Mouse (Mus musculus) cerebellum, postnatal 14 days (tissue): ENCODE measurements at regions not wholly inside any gene's neighbourhood (a gene's known extent, or its start where the extent isn't known, plus 50 kb on each side); places are given as distances from the start of the nearest gene placed in this dataset.

Experiments used
- DNase-seq, 2 experiments: peaks; one replicate each; pipeline ENCODE4 v3.0.0; 2021; ENCODE audit warnings: mixed read lengths in 2 of 2

DNA sequence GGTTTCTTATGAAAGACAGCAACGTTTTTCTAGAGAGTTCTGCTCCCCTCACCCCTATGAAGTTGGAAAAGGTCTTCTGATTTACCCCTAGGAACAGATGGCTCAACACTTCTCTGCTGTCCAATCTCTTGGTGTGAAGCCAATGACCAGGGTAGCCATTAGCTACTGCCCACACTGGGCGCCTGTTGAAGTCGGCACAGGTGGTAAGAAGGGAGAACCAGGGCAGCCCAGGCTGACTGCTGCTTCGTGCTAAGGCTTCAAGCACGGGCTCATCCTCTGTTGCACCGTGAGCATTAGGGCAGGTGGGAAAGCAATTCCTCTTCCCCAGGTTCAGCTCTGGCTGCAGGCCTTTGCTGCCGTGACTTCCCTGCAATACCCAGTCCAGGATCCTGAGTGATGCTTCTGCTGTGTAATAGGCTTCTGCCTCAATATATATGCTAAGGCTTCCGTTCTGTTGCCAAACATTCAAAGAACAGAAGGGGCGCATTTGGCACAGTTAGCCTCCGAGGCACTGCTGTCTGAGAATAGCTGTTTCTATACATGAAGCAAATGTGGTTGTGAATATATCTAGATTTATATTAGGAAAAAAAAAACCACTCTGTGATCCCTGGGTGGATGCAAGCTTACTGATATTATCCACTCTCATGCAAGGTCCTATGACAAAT, 76.4 kb upstream of the Atp5g3 start:
- DNase-seq = peak; percentile 48 to 74

DNA sequence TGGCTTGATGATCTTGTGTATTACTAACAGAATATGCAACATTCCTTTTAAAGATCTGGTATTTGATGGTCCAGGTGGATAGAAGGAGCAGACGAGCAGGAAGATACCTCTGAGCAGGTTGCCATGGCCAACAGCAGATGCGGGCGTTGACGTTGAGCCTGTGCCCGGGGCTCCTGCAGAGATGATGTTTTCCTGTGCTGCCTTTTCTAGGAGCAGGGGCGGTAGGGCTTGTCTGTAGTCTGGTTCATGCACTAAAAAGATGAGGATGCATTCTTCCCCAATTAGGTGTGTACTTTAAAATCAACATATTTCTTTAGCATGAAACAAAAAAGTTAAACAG, 74.8 kb upstream of the Atp5g3 start:
- DNase-seq = peak; percentile 74 to 76

DNA sequence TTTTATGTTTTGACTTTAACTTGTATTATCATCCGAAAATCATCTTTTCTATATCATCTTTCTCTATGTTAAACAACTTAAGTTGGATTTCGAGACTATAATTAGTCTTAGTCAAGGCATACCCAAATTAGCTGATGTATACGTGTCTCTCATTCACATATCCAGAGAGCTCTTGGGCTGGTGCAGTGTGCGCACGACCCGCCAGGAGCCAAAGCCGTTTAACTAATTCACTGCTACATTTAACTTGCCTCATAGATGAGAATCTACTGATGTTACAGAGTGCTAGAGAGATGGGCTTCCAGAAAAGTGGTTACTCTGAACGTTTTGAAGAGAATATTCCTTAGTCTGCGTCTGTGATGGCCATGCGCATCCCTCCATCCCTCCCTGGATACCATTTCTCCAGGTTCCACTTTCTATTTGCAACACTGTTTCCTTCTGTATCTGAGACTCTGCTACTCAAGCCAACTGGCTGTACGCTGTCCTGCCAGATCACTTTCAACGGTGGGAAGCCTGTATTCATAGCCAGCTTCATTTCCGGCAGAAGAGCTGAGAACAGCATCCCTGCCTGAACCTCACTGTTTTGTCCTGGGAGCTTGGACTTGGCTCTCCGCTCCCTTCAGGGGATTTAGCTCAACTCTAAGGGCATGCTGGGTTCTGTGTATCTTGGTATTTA, 74.2 kb upstream of the Atp5g3 start:
- DNase-seq = peak; percentile 64 to 77

DNA sequence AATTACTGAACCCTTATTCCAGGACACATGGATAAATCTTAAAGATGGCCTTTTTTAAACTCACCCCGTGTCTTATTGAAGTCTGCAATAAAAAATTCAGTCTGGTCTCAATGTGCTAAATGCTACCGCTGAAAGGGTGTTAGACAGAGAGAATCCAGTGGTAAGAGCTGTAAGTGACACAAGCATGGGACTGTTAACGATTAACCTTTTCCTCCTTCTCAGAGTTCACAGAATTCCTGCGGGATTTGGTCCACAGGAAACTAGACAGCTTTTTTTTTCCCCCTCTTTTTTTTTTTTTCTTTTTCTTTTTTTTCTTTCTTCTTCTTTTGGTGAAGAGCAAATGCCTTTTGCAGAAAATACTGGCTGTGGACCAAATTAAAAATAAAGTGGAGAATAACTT, 72.0 kb upstream of the Atp5g3 start:
- no peak for DNase-seq

DNA sequence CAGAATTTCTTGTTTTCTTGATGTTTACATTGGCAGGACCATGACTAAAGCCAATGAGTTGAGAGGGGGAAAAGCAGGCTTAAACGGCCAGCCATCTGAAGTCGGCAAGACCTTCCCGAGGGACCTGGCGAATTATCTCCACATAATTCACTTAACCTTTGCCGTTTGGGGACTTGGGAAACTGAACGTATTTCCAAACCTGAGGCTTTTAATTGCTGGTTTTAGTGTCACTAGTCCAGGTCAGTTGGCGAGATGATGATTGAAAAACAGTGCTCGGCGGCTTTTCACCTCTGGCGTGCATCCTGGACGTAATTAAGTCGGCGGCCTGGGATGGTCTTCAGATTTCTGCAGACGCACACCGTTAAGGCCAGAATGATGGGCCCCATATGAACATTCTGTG, 66.9 kb upstream of the Atp5g3 start:
- DNase-seq = no peak

DNA sequence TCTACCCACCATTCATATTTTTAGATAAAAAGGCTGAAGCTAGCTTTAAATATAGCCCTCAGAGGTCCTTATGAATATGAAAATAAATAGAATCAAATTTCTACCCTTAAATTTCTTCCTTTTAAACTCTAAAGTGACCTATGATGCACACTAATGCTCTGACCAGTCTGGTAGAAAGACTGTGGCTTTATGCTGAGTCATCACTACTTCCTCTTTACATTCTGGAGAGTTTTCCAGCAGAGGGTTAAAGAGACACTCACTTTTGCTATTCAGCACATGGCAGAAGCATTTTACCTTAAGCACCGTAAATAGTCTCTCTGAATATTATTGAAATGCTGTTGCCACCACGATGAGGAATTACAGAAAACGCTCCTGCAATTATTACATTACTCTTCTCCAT, 62.6 kb upstream of the Atp5g3 start:
- DNase-seq = no peak

DNA sequence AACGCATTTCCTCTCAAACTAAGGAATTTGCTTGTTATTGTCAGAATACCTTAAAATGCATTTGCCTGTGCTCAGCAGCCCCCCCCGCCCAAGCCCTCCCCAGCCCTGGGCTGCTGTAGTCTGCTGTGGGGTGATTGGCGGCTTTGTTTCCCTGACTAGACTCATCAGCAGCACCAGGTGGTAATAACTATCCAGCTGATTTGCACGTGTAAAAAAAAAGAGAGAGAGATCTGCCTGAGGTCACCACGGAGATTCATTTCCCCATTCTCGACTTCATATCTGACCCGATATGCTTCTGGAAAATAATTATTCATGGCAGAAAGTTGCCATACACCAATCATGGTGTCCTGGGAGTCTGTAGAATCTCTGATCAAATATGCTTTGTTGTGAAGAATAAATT, 56.5 kb upstream of the Atp5g3 start:
- DNase-seq = no peak

DNA sequence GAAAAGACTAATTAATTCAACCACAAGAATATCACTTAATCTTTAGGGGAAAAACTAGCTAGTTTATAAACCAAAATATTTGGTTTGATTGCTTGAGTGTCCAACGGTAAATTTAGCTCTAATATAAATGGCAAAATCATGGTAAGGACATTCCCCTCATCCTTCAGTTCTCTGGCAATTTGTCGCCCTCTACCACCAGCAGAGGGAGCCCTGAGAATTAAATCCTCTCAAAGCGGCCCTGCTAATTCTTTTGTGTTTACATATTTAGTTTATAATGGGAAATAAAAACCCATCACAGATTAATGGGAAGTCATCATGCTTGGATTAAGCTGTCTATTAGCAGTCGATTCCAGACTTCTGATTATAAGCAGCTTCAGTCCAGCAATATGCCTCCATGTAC, 54.5 kb upstream of the Atp5g3 start:
- DNase-seq = peak; percentile 83
